Mouse (Mus musculus): Measurements from ENCODE around the gene Mab21l2.

Gene Mab21l2

GRCm38 (mm10) chr3:86539555-86540168 is 8.8 kb downstream of the Mab21l2 start:
- CTCF ChIA-PET = no interaction called here

- CTCF ChIA-PET = no interaction called here
These were observed 9.5 kb downstream of the Mab21l2 start for GRCm38 (mm10) chr3:86538645-86539554.

DNA sequence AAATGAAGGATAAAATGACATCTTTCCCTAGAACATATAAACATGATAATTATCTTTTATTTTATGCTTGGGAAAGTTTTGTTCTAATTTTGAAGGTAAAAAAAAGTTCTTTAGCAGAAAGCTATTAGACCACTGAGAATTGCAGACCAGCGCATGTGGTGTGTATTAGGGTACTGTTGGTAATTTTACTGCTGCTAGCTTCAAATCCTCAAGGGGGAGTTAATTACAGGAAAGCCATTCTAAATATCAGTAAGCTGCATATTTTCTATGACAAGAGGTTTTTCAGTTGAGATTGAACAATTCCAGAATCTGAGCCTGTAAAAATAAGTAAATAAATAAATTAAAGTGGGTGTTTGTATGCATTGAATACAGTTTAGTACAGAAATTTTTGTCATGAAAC is 11.7 kb downstream of the Mab21l2 start:
- CTCF ChIA-PET = no interaction called here

DNA sequence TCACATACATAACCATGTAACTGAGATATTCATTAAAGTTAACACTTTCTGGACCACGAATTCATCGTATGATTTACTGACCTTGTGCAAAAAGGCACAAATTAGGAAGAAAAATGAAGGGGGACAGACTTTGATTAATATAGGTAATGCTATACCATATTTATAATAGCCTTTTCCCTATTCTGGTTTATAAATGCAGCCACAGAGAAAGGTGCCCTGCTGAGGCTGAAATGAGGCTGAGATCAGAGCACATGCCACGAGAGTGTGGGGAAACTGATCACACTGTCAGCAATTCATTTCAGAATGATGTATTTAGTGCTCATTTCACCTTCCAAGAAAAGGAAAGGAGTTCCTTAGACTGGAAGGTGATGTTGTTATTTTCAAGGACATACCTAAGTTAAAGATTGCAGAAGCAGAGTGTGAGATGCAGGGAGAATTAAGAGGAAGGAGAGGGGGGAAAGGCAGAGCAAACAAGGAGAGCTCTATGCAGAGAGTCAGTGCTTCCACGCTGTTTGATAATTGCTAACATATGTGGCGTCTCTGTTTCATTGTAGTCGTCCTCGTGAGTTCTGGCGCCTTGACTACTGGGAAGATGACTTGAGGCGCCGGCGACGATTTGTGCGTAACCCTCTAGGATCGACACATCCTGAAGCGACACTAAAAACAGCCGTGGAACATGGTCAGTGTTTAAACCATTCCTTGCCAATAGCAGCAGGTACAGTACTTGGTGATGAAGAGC is 16.7 kb downstream of the Mab21l2 start:
- CTCF ChIA-PET = no interaction called here

DNA sequence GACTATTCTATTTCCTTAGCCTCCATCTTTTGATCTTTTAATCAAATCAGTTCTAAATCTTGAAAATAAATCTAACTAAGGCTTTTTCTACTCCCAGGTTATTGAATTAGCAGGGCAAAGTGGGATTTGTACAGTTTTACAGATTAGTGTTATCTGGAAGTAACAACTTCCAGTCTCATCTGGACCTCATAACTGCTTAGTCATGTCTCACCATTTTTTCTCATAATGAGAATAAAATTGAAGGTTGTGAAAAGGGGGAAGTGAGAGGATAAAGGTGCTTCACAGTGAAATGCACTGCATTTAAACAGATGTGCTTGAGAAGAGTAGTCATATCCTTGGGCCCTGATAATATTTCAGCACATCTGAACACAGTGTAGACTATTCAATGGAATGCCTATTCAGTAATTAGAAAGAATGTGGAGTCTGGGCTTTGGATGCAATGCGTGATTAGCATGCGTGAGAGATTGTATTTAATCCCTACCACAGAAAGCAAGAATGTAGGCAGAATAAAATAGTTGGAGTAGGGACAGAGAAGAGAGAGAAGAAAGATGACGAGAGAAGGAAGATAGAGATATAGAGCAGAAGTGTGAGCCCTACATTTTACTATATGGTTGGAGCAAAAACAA is 25.4 kb downstream of the Mab21l2 start:
- CTCF ChIA-PET = no interaction called here

DNA sequence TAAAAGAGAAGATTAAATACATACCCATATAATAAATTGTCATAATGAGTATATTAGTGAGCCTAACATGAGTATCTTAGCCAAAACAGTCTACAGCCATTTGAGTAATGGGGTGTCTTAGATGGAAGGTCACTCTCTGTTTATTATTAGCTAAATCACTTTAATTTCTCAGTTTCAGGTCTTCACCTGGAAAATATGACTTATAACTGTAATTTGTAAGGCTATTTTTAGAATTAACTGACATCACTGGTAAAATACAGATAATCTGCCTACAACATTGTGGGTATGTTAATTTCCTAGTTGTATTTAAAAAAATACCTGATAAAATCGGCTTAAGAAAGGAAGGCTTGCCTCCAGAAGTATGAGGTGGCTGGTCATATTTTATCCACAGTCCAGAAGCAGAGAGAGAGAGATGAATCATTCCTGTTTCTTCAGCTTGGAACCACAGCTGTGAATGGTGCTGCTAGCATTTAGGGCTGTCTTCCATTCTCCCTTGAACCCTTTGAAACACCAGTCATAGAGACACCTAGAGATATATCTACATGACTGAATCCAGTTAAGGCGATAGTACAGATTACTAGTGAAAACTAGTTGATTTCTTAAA is 29.8 kb downstream of the Mab21l2 start:
- CTCF ChIA-PET = no interaction called here

DNA sequence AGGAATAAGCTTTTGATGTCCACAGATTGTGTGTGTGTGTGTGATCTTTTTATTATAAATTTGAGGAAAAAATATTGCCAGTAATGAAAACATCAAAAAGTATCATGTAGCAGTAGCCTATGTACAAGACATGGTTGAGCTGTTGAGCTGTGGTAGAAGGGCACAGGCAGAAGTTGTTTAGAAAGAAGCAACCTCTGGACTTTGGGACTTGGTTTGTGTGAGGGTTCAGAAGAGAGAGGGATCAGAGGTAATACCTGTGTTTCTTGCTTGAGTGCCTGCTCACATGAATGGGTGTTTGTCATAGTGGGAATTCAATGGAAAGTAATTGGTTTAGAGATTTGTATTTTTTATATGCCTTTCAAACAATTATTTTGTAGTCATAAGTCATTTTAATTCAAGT is 47.8 kb downstream of the Mab21l2 start:
- CTCF ChIA-PET = no interaction called here

All from spleen, embryonic (tissue).